Mouse (Mus musculus) heart, postnatal 0 days (tissue): Measurements from ENCODE around the gene Ecm2. TPM values are rescaled to one million over a fixed set of nuclear protein-coding genes. Genes with fewer than 3 reads are reported as not detected.

ENCODE experiments used
- ATAC-seq: fragments of 200-750 bp; cut with Nextera tagmentation; 2 replicates; pipeline ENCODE4 v1.8.0; 2017; ENCODE audit warnings: low read depth, moderate number of reproducible peaks, moderate library complexity; ENCODE audit not compliant: insufficient read depth
- DNase-seq: peaks from one replicate; pipeline ENCODE4 v3.0.0-alpha.2; 2016; ENCODE audit warnings: low spot score
- H3K27ac ChIP-seq: fragments of 300-500 bp; sonication (generic); 2 replicates; pipeline ENCODE4 v1.5.1; 2014; ENCODE audit warnings: low read depth, mild to moderate bottlenecking
- H3K27me3 ChIP-seq: fragments of 300-500 bp; sonication (generic); 2 replicates; pipeline ENCODE4 v1.6.1; 2014; ENCODE audit warnings: low read length, mixed read lengths; ENCODE audit not compliant: control insufficient read depth, insufficient read depth
- H3K36me3 ChIP-seq: fragments of 300-500 bp; sonication (generic); replicated peaks from 2 replicates; pipeline ENCODE4 v1.6.1; 2014; ENCODE audit warnings: low read length, mixed read lengths; ENCODE audit not compliant: control insufficient read depth, insufficient read depth
- H3K4me1 ChIP-seq: fragments of 300-500 bp; sonication (generic); 2 replicates; pipeline ENCODE4 v1.6.1; 2014; ENCODE audit warnings: antibody characterized with exemption; ENCODE audit not compliant: control insufficient read depth, insufficient read depth
- H3K4me2 ChIP-seq: fragments of 300-500 bp; sonication (generic); 2 replicates; pipeline ENCODE4 v1.6.1; 2014; ENCODE audit warnings: low read depth, mild to moderate bottlenecking, low read length, moderate library complexity
- H3K4me3 ChIP-seq: fragments of 300-500 bp; sonication (generic); 2 replicates; pipeline ENCODE4 v1.5.1; 2014; ENCODE audit warnings: low read depth, low read length
- H3K9ac ChIP-seq: fragments of 300-500 bp; sonication (generic); replicated peaks from 2 replicates; pipeline ENCODE4 v1.6.1; 2014; ENCODE audit warnings: low read depth, low read length, mixed read lengths
- H3K9me3 ChIP-seq: fragments of 300-500 bp; sonication (generic); replicated peaks from 2 replicates; pipeline ENCODE4 v1.6.1; 2016; ENCODE audit warnings: low read length; ENCODE audit not compliant: control insufficient read depth
- CTCF ChIP-seq: IDR thresholded peaks from 2 replicates; pipeline ENCODE4 v1.5.1; 2016; ENCODE audit warnings: antibody characterized with exemption, control low read depth, low read depth
- EP300 ChIP-seq: IDR thresholded peaks from 2 replicates; pipeline ENCODE4 v1.6.1; 2016; ENCODE audit warnings: antibody characterized with exemption, low read depth
- WGBS: fragments of 180-500 bp; shearing (Covaris S2); extraction: QIAGEN DNeasy Blood & Tissue Kit; methylation state at CpG from one replicate; pipeline ENCODE4 v1.1.7; 2014; 5-methylcytosine and 5-hydroxymethylcytosine counted together
- polyA plus RNA-seq: library from polyadenylated mRNA; unstranded; fragments of >200 nt; fragmentation: Nextera tagmentation; extraction: Ambion mirVana; gene quantifications from 2 replicates; pipeline ENCODE4 v1.2.1, GENCODE M21; 2015
- total RNA-seq: library from RNA; depleted of rRNA; stranded (reverse); fragments of >200 nt; gene quantifications from 2 replicates; pipeline ENCODE4 v1.2.3, GENCODE M21; 2014; ENCODE audit warnings: low replicate concordance

Gene Ecm2
- total and polyA plus RNA-seq, 2 experiments from 2014 or later: 6.4 to 6.6 TPM

GRCm38 (mm10) chr13:49546517-49546916 is 41.9 kb downstream of the Ecm2 start:
- ATAC-seq: no peak
- Histone ChIP-seq H3K4me2 (peak overlapping the region; percentile 32; the same call in 1 of the 2 replicates), H3K27me3 (no peaks in the 10 kb centered on the region), H3K27ac (peak overlapping the region; percentile 68), H3K36me3 (no peaks in the 10 kb centered on the region), H3K4me1 (no peaks in the 10 kb centered on the region), H3K9me3 (no peaks in the 10 kb centered on the region), H3K9ac (no peak overlapping the region), H3K4me3 (no peak overlapping the region; the same call in 1 of the 2 replicates)
- TF ChIP-seq EP300 (no peak), CTCF (no peak)
- no peak for DNase-seq
- 67% methylated on average over 1 of the region's 1 CpGs for WGBS

GRCm38 (mm10) chr13:49547563-49548150 is 43.0 kb downstream of the Ecm2 start:
- DNase-seq: no peak
- ATAC-seq: no peak
- WGBS: 52% methylated on average over 1 of the region's 1 CpGs
- H3K9ac ChIP-seq: no peak overlapping the region
- no peaks in the 10 kb centered on the region for H3K9me3 ChIP-seq
- no peaks in the 10 kb centered on the region for H3K27me3 ChIP-seq
- H3K4me2 ChIP-seq: no peak overlapping the region
- H3K27ac ChIP-seq: 0 out of 2 replicates have a peak overlapping the region, but pooled peaks have one; percentile 6
- H3K36me3 ChIP-seq: no peaks in the 10 kb centered on the region
- no peak for TF ChIP-seq EP300
- TF ChIP-seq CTCF: no peak
- H3K4me1 ChIP-seq: no peaks in the 10 kb centered on the region
- no peak overlapping the region for H3K4me3 ChIP-seq

GRCm38 (mm10) chr13:49549616-49550015 is 45.0 kb downstream of the Ecm2 start:
- ATAC-seq: no peak
- Histone ChIP-seq H3K27me3 (no peaks in the 10 kb centered on the region), H3K4me2 (no peak overlapping the region), H3K4me3 (no peak overlapping the region), H3K4me1 (no peaks in the 10 kb centered on the region), H3K9me3 (no peaks in the 10 kb centered on the region), H3K9ac (no peak overlapping the region), H3K27ac (no peak overlapping the region), H3K36me3 (no peaks in the 10 kb centered on the region)
- no peak for TF ChIP-seq EP300
- TF ChIP-seq CTCF: no peak
- WGBS: 79% methylated on average over 3 of the region's 3 CpGs
- no peak for DNase-seq

GRCm38 (mm10) chr13:49554519-49554918 is 49.9 kb downstream of the Ecm2 start:
- H3K36me3 ChIP-seq: no peaks in the 10 kb centered on the region
- no peaks in the 10 kb centered on the region for H3K9me3 ChIP-seq
- no peak for ATAC-seq
- no peak overlapping the region for H3K9ac ChIP-seq
- DNase-seq: no peak
- H3K4me3 ChIP-seq: no peak overlapping the region
- 72% methylated on average over 5 of the region's 5 CpGs for WGBS
- no peak for TF ChIP-seq CTCF
- TF ChIP-seq EP300: no peak
- no peak overlapping the region for H3K4me2 ChIP-seq
- H3K27ac ChIP-seq: no peak overlapping the region
- H3K4me1 ChIP-seq: no peaks in the 10 kb centered on the region
- no peaks in the 10 kb centered on the region for H3K27me3 ChIP-seq

GRCm38 (mm10) chr13:49556203-49556602 is 51.6 kb downstream of the Ecm2 start:
- H3K9ac ChIP-seq: no peak overlapping the region
- no peak overlapping the region for H3K4me2 ChIP-seq
- no peak for ATAC-seq
- no peaks in the 10 kb centered on the region for H3K36me3 ChIP-seq
- H3K4me3 ChIP-seq: no peak overlapping the region
- H3K27ac ChIP-seq: no peak overlapping the region
- WGBS: 69% methylated on average over 1 of the region's 1 CpGs
- H3K9me3 ChIP-seq: no peaks in the 10 kb centered on the region
- no peak for TF ChIP-seq EP300
- no peak for TF ChIP-seq CTCF
- DNase-seq: no peak
- H3K4me1 ChIP-seq: no peaks in the 10 kb centered on the region
- no peaks in the 10 kb centered on the region for H3K27me3 ChIP-seq

GRCm38 (mm10) chr13:49556924-49557323 is 52.3 kb downstream of the Ecm2 start:
- Histone ChIP-seq H3K4me1 (no peaks in the 10 kb centered on the region), H3K9me3 (no peaks in the 10 kb centered on the region), H3K27me3 (no peaks in the 10 kb centered on the region), H3K4me3 (no peak overlapping the region), H3K36me3 (no peaks in the 10 kb centered on the region), H3K9ac (no peak overlapping the region), H3K4me2 (no peak overlapping the region), H3K27ac (no peak overlapping the region)
- WGBS: 66% methylated on average over 1 of the region's 1 CpGs
- ATAC-seq: no peak
- TF ChIP-seq EP300: no peak
- TF ChIP-seq CTCF: no peak
- DNase-seq: no peak
